In the genomic region with DNA sequence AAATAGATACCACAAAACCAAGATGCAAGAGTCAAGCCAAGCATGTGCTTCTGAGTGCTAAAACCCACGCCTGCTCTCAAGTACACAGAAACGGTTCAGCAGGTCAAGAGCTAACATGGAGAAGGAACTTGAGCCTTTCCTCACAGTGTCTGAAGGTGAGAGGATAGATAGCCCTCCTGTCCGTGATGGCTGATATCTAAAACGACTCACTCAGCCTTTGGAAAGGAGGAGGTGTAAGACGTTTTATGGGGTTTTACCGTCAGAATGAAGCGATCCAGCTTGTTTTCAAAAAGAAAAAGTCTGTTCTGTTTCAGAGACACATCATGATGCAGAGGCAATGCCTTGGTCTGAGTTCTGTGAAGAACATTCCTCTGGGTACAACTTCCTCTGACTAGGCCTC, we compare ENCODE assay signal across 30 mouse cellular contexts. TPM values are rescaled to one million over a fixed set of nuclear protein-coding genes. Genes with fewer than 3 reads are reported as not detected.
DNase-seq lines count a peak whose midpoint lies in the region; ATAC-seq and TF ChIP-seq lines count a peak whose summit lies in the region.
"Had no signal": no experiment of that assay in that cellular context is flagged by ENCODE, and none has a peak within 500 bp of the region (broad histone marks: within the 10 kb centered on the region; RNA-seq: fewer than 3 reads in every experiment).

No protein-coding gene starts in this region.

- H3K4me2 ChIP-seq in lung, embryonic 15.5 days = no peak overlapping the region
- no peak overlapping the region for H3K4me2 ChIP-seq in lung, postnatal 0 days (replicated peaks; ENCODE audit: low read depth, low read length)
- no peak overlapping the region for H3K4me2 ChIP-seq in midbrain, embryonic 16.5 days (ENCODE audit: low read length)
- H3K4me2 ChIP-seq: embryonic facial prominence, embryonic 13.5 days; embryonic facial prominence, embryonic 15.5 days; forebrain, embryonic 12.5 days had no signal

- H3K9ac ChIP-seq in lung, embryonic 15.5 days = no peak overlapping the region
- no peak overlapping the region for H3K9ac ChIP-seq in lung, postnatal 0 days (replicated peaks; ENCODE audit: low read depth)
- no peak overlapping the region for H3K9ac ChIP-seq in midbrain, embryonic 16.5 days (ENCODE audit: low read depth, low read length)
- H3K9ac ChIP-seq: embryonic facial prominence, embryonic 13.5 days; embryonic facial prominence, embryonic 15.5 days; forebrain, embryonic 12.5 days had no signal

- no peaks in the 10 kb centered on the region for H3K9me3 ChIP-seq in lung, embryonic 15.5 days
- H3K9me3 ChIP-seq in lung, postnatal 0 days (ENCODE audit: low read length) = no peaks in the 10 kb centered on the region
- no peaks in the 10 kb centered on the region for H3K9me3 ChIP-seq in midbrain, embryonic 10.5 days (replicated peaks)
- no peaks in the 10 kb centered on the region for H3K9me3 ChIP-seq in midbrain, embryonic 16.5 days (replicated peaks; ENCODE audit: control insufficient read depth, low read length, poor library complexity, severe bottlenecking)
- H3K9me3 ChIP-seq: embryonic facial prominence, embryonic 13.5 days; embryonic facial prominence, embryonic 15.5 days; forebrain, embryonic 10.5 days; forebrain, embryonic 12.5 days; G1E had no signal

- H3K4me3 ChIP-seq in layer of hippocampus, adult 2 months = no peak overlapping the region
- no peak overlapping the region for H3K4me3 ChIP-seq in lung, embryonic 15.5 days
- no peak overlapping the region for H3K4me3 ChIP-seq in lung, postnatal 0 days (ENCODE audit: low read depth, low read length)
- H3K4me3 ChIP-seq in midbrain, embryonic 10.5 days = no peak overlapping the region
- no peak overlapping the region for H3K4me3 ChIP-seq in midbrain, embryonic 16.5 days (ENCODE audit: low read depth, low read length)
- H3K4me3 ChIP-seq: embryonic facial prominence, embryonic 13.5 days; embryonic facial prominence, embryonic 15.5 days; erythroblast, embryonic 14.5 days; forebrain, embryonic 10.5 days; forebrain, embryonic 12.5 days had no signal

- WGBS in lung, embryonic 15.5 days = 33% methylated on average over 7 of the region's 7 CpGs
- 36% methylated on average over 7 of the region's 7 CpGs for WGBS in lung, postnatal 0 days
- 89% methylated on average over 7 of the region's 7 CpGs for WGBS in midbrain, embryonic 10.5 days
- 92% methylated on average over 7 of the region's 7 CpGs for WGBS in midbrain, embryonic 16.5 days

- no peak for TF ChIP-seq CTCF in layer of hippocampus, adult 2 months (conservative IDR thresholded peaks at IDR 0.05)
- no peak for TF ChIP-seq CTCF in lung, postnatal 0 days (IDR thresholded peaks at IDR 0.05)

- no peak for ATAC-seq in lung, embryonic 15.5 days (ENCODE audit: borderline replicate concordance, extremely low read depth, low FRiP score, low TSS enrichment)
- peak; percentile 59 for ATAC-seq in lung, postnatal 0 days
- ATAC-seq in midbrain, embryonic 16.5 days = no peak
- ATAC-seq: activated CD4-positive, CD25-positive, alpha-beta regulatory T cell, adult 4 months; CD4-positive, CD25-positive, alpha-beta regulatory T cell, adult 4 months; forebrain, embryonic 14.5 days; Patski had no signal

- H3K27ac ChIP-seq in layer of hippocampus, adult 2 months = peak overlapping the region; percentile 76; the same call in 1 of the 2 replicates
- 0 out of 2 replicates have a peak overlapping the region, but pooled peaks have one; percentile 76 for H3K27ac ChIP-seq in lung, embryonic 15.5 days
- no peak overlapping the region for H3K27ac ChIP-seq in lung, postnatal 0 days (ENCODE audit: low read length)
- peak overlapping the region; percentile 82 for H3K27ac ChIP-seq in midbrain, embryonic 10.5 days (replicated peaks)
- H3K27ac ChIP-seq in midbrain, embryonic 16.5 days (ENCODE audit: low read length) = no peak overlapping the region
- H3K27ac ChIP-seq: embryonic facial prominence, embryonic 13.5 days; embryonic facial prominence, embryonic 15.5 days; forebrain, embryonic 10.5 days; forebrain, embryonic 12.5 days had no signal

- no peaks in the 10 kb centered on the region for H3K27me3 ChIP-seq in lung, embryonic 15.5 days
- H3K27me3 ChIP-seq in lung, postnatal 0 days (replicated peaks; ENCODE audit: insufficient read depth, low read length) = no peaks in the 10 kb centered on the region
- H3K27me3 ChIP-seq in midbrain, embryonic 10.5 days (ENCODE audit: low read depth, poor library complexity, severe bottlenecking) = no peaks in the 10 kb centered on the region
- no peaks in the 10 kb centered on the region for H3K27me3 ChIP-seq in midbrain, embryonic 16.5 days (ENCODE audit: control insufficient read depth, insufficient read depth, low read depth, low read length)
- H3K27me3 ChIP-seq: CH12.LX; embryonic facial prominence, embryonic 13.5 days; embryonic facial prominence, embryonic 15.5 days; forebrain, embryonic 12.5 days; Patski had no signal

- H3K4me1 ChIP-seq in lung, embryonic 15.5 days = peaks cover 14% of the 10 kb centered on the region
- peaks cover 8% of the 10 kb centered on the region; the same call in 1 of the 2 replicates for H3K4me1 ChIP-seq in lung, postnatal 0 days (ENCODE audit: insufficient read depth, low read depth, low read length)
- H3K4me1 ChIP-seq in midbrain, embryonic 10.5 days = peaks cover 24% of the 10 kb centered on the region
- no peaks in the 10 kb centered on the region for H3K4me1 ChIP-seq in midbrain, embryonic 16.5 days (ENCODE audit: control insufficient read depth, insufficient read depth, low read length)

- TF ChIP-seq EP300 in lung, postnatal 0 days (IDR thresholded peaks at IDR 0.05) = peak; percentile 39; the same call in 1 of the 2 replicates

- DNase-seq in layer of hippocampus, adult 2 months (ENCODE audit: low spot score in 2 of 2) = no peak
- DNase-seq in layer of hippocampus, postnatal 10 days (ENCODE audit: low spot score in 2 of 2) = no peak
- DNase-seq in lung, postnatal 14 days = no peak
- DNase-seq in lung, postnatal 0 days (ENCODE audit: low spot score) = peak; percentile 77
- DNase-seq in lung, adult 18-20 months = no peak
- no peak for DNase-seq in midbrain, embryonic 10.5 days (ENCODE audit: low spot score)
- DNase-seq: adrenal gland, adult 8-10 months; adrenal gland, postnatal 14 days; adrenal gland, postnatal 36 days; B cell, adult 2 months; cerebellum, adult 11-12 months; cerebellum, adult 8-10 months; cerebellum, adult 9-11 months; cerebellum, postnatal 14 days; cerebellum, postnatal 36 days; embryo, embryonic 11 days had no signal

- H3K36me3 ChIP-seq in lung, embryonic 15.5 days = no peaks in the 10 kb centered on the region
- H3K36me3 ChIP-seq in lung, postnatal 0 days (ENCODE audit: insufficient read depth, low read length) = no peaks in the 10 kb centered on the region
- H3K36me3 ChIP-seq in midbrain, embryonic 10.5 days = peaks cover 5% of the 10 kb centered on the region; the same call in 1 of the 2 replicates
- H3K36me3 ChIP-seq in midbrain, embryonic 16.5 days (ENCODE audit: control insufficient read depth, insufficient read depth, low read length) = no peaks in the 10 kb centered on the region
- H3K36me3 ChIP-seq: G1E had no signal

RNA-seq across cellular contexts. Expression of a gene that starts 49.4 kb away (rescaled TPM):
- 10 to 100 TPM; 75.6 to 81.3 TPM for total RNA-seq in layer of hippocampus, adult 2 months (2021)
- 10 to 100 TPM; 56.3 to 62.4 TPM for total RNA-seq in layer of hippocampus, postnatal 10 days (2021)
- 89.5 and 93.0 TPM in 2 replicates for polyA plus RNA-seq in lung, embryonic 15.5 days (2015; fragmentation: Nextera tagmentation; extraction: Ambion mirVana)
- 57.4 and 64.0 TPM in 2 replicates for polyA plus RNA-seq in lung, postnatal 0 days (2015; fragmentation: Nextera tagmentation; extraction: Ambion mirVana)
- polyA plus RNA-seq in midbrain, embryonic 10.5 days (2016; fragmentation: Nextera tagmentation; extraction: Ambion mirVana) = 99.0 and 104 TPM in 2 replicates
- polyA plus RNA-seq in midbrain, embryonic 16.5 days (2015; fragmentation: Nextera tagmentation; extraction: Ambion mirVana) = 73.0 and 74.4 TPM in 2 replicates

RNA-seq across cellular contexts. Expression of a gene that starts 58.4 kb away (rescaled TPM):
- total RNA-seq in layer of hippocampus, adult 2 months (2021) = 10 to 100 TPM; 25.6 to 27.6 TPM
- total RNA-seq in layer of hippocampus, postnatal 10 days (2021) = 10 to 100 TPM; 24.2 to 33.2 TPM
- polyA plus RNA-seq in lung, embryonic 15.5 days (2015; fragmentation: Nextera tagmentation; extraction: Ambion mirVana) = 51.7 and 54.2 TPM in 2 replicates
- 31.5 and 34.6 TPM in 2 replicates for polyA plus RNA-seq in lung, postnatal 0 days (2015; fragmentation: Nextera tagmentation; extraction: Ambion mirVana)
- polyA plus RNA-seq in midbrain, embryonic 10.5 days (2016; fragmentation: Nextera tagmentation; extraction: Ambion mirVana) = 38.9 and 40.5 TPM in 2 replicates
- polyA plus RNA-seq in midbrain, embryonic 16.5 days (2015; fragmentation: Nextera tagmentation; extraction: Ambion mirVana) = 9.7 and 17.5 TPM in 2 replicates
- total RNA-seq: common myeloid progenitor, adult 5-6 weeks had no signal
- polyA plus RNA-seq: erythroblast, embryonic 14.5 days had no signal

Comparison
In these comparisons a context has a peak if more than half of its experiments do, and no peak if none do; other contexts are left out.
1. H3K27ac ChIP-seq: peak in layer of hippocampus, adult 2 months (single experiment), lung, embryonic 15.5 days (single experiment) and midbrain, embryonic 10.5 days (single experiment); none in lung, postnatal 0 days (single experiment) and midbrain, embryonic 16.5 days (single experiment).